Mouse (Mus musculus) layer of hippocampus, adult 11-12 months (tissue): ENCODE data around the gene Kpnb1.
A peak's percentile ranks its signal among the peaks of the same experiment; 100 is the strongest.

Experiments used
- DNase-seq: peaks from one replicate; pipeline ENCODE4 v3.0.0; 2022; ENCODE audit warnings: low spot score

Kpnb1 gene

DNA sequence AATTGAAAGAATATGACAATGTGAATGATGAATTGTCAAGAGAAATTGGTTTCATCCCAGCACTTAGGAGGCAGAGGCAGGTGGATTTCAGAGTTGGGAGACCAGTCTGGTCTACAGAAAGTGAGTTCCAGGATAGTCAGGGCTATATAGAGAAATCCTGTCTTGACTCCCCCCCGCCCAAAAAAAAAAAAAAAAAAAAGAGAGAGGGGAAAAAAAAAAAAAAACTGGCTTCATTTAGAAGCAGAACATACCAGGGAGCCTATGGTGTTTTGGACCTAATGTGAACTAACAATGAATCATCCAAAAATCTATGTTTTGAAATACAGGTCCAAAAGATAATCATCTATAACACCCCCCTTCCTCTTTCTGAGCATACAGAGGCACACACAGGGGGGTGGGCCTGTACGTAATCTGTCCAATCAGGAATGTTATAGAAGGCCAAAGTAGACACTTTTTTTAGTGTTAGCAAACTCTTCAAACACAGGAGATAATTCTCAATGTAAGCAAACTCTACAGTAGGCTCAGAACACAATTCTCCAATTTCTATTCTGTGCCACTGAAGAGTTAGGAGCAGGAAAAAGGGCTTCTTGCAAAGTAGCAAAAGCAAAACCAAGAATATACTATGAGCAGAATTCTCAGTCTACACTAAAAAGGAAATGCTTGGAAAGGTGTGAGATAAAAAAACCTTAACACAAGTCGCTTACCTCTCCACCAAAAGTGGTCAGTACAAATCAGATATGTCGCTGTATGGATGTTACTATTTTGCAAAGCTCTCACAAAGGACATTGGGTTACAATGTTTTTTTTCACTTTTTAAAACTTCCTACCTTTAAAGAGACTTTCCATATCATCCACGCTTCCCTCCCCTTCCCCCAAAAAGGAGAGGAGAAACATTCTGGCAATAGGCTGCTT, 1.7 kb downstream of the Kpnb1 start:
- DNase-seq, result no peak

- DNase-seq, result no peak
Measured at GRCm38 (mm10) chr11:97184875-97185274, 2.8 kb downstream of the Kpnb1 start.

- no peak for DNase-seq
Measured at GRCm38 (mm10) chr11:97182446-97182845, 5.2 kb downstream of the Kpnb1 start.

DNA sequence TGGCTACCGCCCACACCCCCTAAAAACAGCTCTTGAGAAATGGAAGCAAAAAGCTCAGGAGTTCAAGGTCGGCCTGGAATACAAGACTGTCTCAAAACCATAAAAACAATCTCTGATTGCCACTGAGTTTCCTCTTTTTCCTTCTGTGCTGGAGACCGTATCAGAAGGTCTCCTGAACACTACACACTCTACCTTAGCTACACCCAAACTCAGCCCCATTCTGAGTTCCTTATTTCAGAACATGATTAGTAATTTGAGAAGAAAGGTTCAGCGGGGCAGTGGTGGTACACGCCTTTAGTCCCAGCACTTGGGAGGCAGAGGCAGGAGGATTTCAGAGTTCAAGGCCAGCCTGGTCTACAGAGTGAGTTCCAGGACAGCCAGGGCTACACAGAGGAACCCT, 6.6 kb downstream of the Kpnb1 start:
- DNase-seq, result no peak

GRCm38 (mm10) chr11:97178198-97178597, 9.5 kb downstream of the Kpnb1 start:
- DNase-seq, result no peak

- DNase-seq, result peak; percentile 60
Measured at GRCm38 (mm10) chr11:97176851-97177250, 10.8 kb downstream of the Kpnb1 start.

- DNase-seq, result peak; percentile 70
Measured at GRCm38 (mm10) chr11:97175499-97175898, 12.2 kb downstream of the Kpnb1 start.

DNA sequence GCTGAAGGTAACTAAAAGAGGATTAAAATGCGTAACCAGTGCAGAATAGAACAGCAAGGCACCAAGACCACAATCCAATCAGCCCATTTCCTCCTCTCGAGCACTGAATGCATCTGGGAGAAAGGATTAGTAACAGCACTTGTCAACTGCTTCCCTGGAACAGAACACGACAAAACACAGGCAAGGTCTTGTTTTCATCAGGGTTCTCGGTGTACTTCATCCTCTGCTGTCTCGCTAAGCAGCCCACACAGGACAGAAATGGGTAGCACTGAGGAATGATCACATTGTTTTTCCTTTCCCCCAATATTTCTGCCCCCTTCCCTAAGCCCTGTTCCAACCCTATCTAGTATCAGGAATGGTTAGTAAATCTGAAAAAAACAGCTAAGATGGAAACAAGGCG, 27.3 kb downstream of the Kpnb1 start:
- DNase-seq, result no peak

DNA sequence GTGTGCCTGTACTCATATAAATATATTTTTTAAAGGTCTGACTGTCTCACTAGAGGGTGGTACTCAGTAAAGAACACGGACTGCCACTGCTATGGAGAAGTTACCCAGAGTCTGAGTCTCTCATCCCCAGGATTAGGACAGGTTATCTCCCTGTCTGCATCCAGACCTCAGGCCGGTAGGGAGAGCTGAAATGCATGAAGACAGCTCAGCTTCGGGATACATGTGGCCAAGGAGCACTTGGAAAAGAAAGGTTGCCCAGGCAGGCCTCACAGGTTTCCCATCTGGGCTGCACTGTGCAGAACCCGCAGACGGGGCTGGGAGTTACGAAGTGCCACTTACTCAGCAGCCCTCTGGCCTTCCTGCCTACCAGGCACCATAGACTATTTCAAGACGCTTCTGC, 30.7 kb downstream of the Kpnb1 start:
- DNase-seq, result no peak

GRCm38 (mm10) chr11:97152662-97153287, 34.9 kb downstream of the Kpnb1 start:
- no peak for DNase-seq

DNA sequence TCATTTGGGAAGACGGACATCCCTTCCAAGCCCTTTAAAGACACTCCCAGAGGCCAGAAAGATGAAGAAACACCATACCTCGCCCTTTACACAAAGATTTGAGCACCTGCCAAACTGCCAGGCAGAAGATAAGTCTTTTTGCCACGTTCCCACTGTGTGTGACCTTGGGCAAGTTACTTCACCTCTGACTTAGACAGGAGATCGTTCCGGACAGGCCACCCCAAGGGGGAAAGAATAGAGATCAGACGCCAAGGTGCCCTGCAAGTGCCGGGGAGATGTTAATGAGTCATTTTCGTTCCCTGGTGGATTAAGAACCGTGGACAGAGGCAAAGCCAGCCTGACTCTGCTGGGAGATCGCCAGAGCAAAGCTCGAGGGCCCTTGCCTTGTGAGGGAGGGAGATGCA, 35.7 kb downstream of the Kpnb1 start:
- no peak for DNase-seq

- no peak for DNase-seq
Measured at GRCm38 (mm10) chr11:97151343-97151801, 36.3 kb downstream of the Kpnb1 start, which contains the start of gene Tbkbp1. Tbkbp1 (minus strand) TSS chr11:97151495.

GRCm38 (mm10) chr11:97150411-97151330, 37.0 kb downstream of the Kpnb1 start:
- peak; percentile 74 for DNase-seq

DNA sequence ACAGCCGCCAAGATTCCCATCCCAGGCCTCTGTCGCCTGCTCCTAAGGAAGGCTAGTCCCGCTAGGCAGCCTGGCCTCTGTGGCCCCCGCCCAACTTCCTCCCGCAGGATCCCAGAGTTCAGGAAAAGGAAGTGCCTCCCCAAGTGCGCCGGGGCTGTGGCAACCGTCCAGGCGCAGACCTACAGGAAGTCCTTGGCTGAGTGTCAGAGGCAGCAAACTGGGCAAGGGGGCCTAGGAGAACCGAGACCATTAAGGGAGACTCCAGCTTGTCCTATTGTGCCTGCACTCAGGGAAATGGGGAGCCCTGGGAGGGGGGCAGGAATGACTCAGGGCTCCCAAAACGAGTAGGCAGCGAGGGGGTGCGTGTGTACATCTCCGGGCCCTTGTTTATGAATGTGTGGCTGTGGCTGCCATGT, 37.7 kb downstream of the Kpnb1 start:
- DNase-seq, result peak; percentile 65

GRCm38 (mm10) chr11:97149026-97149425, 38.7 kb downstream of the Kpnb1 start:
- DNase-seq, result no peak

GRCm38 (mm10) chr11:97148591-97148990, 39.1 kb downstream of the Kpnb1 start:
- no peak for DNase-seq

- DNase-seq, result no peak
Measured at GRCm38 (mm10) chr11:97147333-97147732, 40.3 kb downstream of the Kpnb1 start.

- peak; percentile 84 for DNase-seq
Measured at GRCm38 (mm10) chr11:97146724-97147123, 41.0 kb downstream of the Kpnb1 start.

GRCm38 (mm10) chr11:97145951-97146350, 41.7 kb downstream of the Kpnb1 start:
- DNase-seq, result no peak

- no peak for DNase-seq
Measured at GRCm38 (mm10) chr11:97145320-97145719, 42.4 kb downstream of the Kpnb1 start.

GRCm38 (mm10) chr11:97143196-97143900, 44.3 kb downstream of the Kpnb1 start:
- DNase-seq, result no peak
